Mouse (Mus musculus): ENCODE data around the gene Aldoc. TPM values are rescaled to one million over a fixed set of nuclear protein-coding genes. Genes with fewer than 3 reads are reported as not detected.

Gene Aldoc
- total and polyA plus RNA-seq, 2 experiments from 2014 or later = 693 to 822 TPM

DNA sequence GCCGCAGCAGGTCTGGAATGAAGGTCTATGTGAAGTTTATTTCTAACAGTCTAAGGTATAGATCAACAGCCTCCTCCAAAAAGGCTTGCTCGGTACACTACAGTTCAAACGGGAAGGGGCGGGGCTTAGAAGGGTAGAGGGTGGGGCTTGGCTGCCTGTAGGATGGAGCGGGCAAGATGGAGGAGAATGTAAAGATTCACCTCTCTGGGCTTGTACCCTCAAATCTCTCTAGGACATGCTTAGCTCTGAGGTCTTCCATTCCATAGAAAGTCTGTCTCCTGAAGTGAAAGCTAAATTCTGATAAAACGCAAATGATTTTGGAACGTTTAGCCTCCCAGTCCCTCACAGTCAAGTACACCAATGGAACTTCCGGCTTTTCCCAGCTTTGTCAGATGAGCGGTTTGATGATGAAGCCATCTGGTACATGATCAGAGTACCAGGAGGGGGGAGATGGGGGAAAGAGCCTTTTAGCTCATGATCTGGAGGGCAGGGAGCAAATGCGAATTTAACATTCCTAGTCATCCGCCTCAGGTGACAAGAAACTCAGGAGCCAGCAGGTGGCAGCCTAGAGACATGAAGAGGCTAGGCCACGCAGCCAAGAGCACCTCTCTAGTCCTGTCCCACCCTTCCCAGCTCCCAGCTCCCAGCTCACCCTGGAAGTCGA is 37.5 kb downstream of the Aldoc start:
- H3K9ac ChIP-seq (replicated peaks; ENCODE audit: low read length) = no peak overlapping the region
- peak overlapping the region; percentile 13; the same call in 1 of the 2 replicates for H3K4me3 ChIP-seq (ENCODE audit: low read length)
- no peaks in the 10 kb centered on the region for H3K36me3 ChIP-seq (ENCODE audit: insufficient read depth, low read length)
- peak; percentile 90 for DNase-seq (ENCODE audit: low spot score)
- no peaks in the 10 kb centered on the region for H3K27me3 ChIP-seq (ENCODE audit: insufficient read depth, low read length)
- ATAC-seq = peak; percentile 62
- no peaks in the 10 kb centered on the region for H3K4me1 ChIP-seq (ENCODE audit: insufficient read depth, low read length)
- no peaks in the 10 kb centered on the region for H3K9me3 ChIP-seq (ENCODE audit: low read length)
- peak overlapping the region; percentile 45 for H3K4me2 ChIP-seq (ENCODE audit: low read depth, low read length)
- H3K27ac ChIP-seq = no peak overlapping the region
- peak; percentile 81 for TF ChIP-seq CTCF (IDR thresholded peaks at IDR 0.05; ENCODE audit: low read depth)
- 11% methylated on average over 13 of the region's 13 CpGs for WGBS

- Histone ChIP-seq H3K27me3 (ENCODE audit: insufficient read depth, low read length) (no peaks in the 10 kb centered on the region), H3K9me3 (ENCODE audit: low read length) (no peaks in the 10 kb centered on the region), H3K36me3 (ENCODE audit: insufficient read depth, low read length) (no peaks in the 10 kb centered on the region), H3K4me3 (ENCODE audit: low read length) (no peak overlapping the region), H3K9ac (replicated peaks; ENCODE audit: low read length) (no peak overlapping the region), H3K4me1 (ENCODE audit: insufficient read depth, low read length) (no peaks in the 10 kb centered on the region), H3K27ac (no peak overlapping the region), H3K4me2 (ENCODE audit: low read depth, low read length) (no peak overlapping the region)
- 68% methylated on average over 2 of the region's 2 CpGs for WGBS
- no peak for TF ChIP-seq CTCF (IDR thresholded peaks at IDR 0.05; ENCODE audit: low read depth)
- DNase-seq (ENCODE audit: low spot score) (no peak), ATAC-seq (peak; percentile 41)
Measured at GRCm38 (mm10) chr11:78360789-78361131, 38.0 kb downstream of the Aldoc start.

GRCm38 (mm10) chr11:78363309-78364007 is 40.7 kb downstream of the Aldoc start:
- Histone ChIP-seq H3K9ac (replicated peaks; ENCODE audit: low read length) (no peak overlapping the region), H3K4me3 (ENCODE audit: low read length) (no peak overlapping the region), H3K4me2 (ENCODE audit: low read depth, low read length) (no peak overlapping the region), H3K9me3 (ENCODE audit: low read length) (no peaks in the 10 kb centered on the region), H3K27ac (no peak overlapping the region), H3K27me3 (ENCODE audit: insufficient read depth, low read length) (no peaks in the 10 kb centered on the region), H3K4me1 (ENCODE audit: insufficient read depth, low read length) (no peaks in the 10 kb centered on the region), H3K36me3 (ENCODE audit: insufficient read depth, low read length) (no peaks in the 10 kb centered on the region)
- TF ChIP-seq CTCF (IDR thresholded peaks at IDR 0.05; ENCODE audit: low read depth) = no peak
- ATAC-seq = no peak
- no peak for DNase-seq (ENCODE audit: low spot score)
- 84% methylated on average over 13 of the region's 13 CpGs for WGBS

DNA sequence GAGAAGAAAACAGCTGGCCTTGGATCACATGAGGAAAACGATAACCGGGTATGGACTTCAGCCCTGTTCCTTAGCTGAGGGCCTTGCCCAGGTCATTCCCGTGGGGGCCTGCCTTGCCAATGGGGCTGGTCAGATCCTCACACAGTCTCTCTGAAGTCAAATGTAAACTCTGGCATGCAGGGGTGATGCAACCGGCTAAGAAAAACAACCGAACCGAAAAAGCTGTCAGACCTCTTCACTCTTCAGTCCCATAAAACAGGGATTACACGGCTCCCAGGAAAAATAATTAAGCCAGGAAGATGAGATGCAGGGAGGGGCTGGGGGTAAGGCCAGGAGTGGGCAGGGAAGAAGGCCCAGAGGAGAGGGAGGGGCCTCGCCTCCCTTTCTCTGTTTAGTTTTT is 41.3 kb downstream of the Aldoc start:
- H3K27me3 ChIP-seq (ENCODE audit: insufficient read depth, low read length) = no peaks in the 10 kb centered on the region
- no peak overlapping the region for H3K27ac ChIP-seq
- TF ChIP-seq CTCF (IDR thresholded peaks at IDR 0.05; ENCODE audit: low read depth) = no peak
- no peaks in the 10 kb centered on the region for H3K4me1 ChIP-seq (ENCODE audit: insufficient read depth, low read length)
- 58% methylated on average over 8 of the region's 8 CpGs for WGBS
- no peaks in the 10 kb centered on the region for H3K36me3 ChIP-seq (ENCODE audit: insufficient read depth, low read length)
- H3K9me3 ChIP-seq (ENCODE audit: low read length) = no peaks in the 10 kb centered on the region
- H3K4me2 ChIP-seq (ENCODE audit: low read depth, low read length) = no peak overlapping the region
- no peak overlapping the region for H3K9ac ChIP-seq (replicated peaks; ENCODE audit: low read length)
- H3K4me3 ChIP-seq (ENCODE audit: low read length) = no peak overlapping the region
- ATAC-seq = no peak
- no peak for DNase-seq (ENCODE audit: low spot score)

DNA sequence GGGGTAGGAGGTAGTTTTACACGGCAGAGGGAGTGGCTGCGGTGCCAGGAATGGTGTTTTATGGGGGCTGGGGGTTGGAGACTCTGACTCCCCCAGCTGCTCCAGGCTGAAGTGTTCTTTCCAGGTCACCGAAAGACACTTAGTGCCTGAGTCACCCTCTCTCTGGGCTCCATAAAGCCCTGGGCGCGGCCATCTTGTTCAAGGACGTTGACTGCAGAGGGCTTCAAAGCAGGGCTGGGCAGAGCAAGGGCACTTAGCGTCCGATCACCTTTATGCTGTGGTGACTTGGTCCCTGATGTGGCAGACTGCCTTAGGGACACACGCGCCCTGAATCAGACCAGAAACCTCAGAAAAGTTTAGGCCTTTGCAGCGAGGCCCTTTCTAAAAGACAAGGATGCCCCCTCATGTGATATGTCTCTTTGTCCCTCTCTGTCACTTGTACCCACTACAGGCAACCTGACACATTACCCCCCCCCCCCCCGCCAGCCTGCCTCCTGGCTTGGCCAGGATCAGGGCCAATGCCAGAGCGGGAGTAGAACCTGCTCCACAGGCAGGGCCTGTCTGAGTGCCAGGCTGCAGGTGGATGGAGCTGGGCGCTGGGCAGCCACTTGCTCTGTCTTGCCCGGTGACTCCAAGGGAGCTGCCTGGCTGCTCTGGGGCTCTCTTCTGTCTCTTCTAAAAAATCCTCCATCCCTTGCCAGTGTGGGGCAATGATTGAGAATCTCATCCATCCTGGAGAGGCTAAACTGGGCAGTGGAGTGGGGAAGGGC is 44.9 kb downstream of the Aldoc start:
- no peaks in the 10 kb centered on the region for H3K9me3 ChIP-seq (ENCODE audit: low read length)
- 92% methylated on average over 15 of the region's 15 CpGs for WGBS
- no peak for DNase-seq (ENCODE audit: low spot score)
- H3K4me1 ChIP-seq (ENCODE audit: insufficient read depth, low read length) = no peaks in the 10 kb centered on the region
- no peak overlapping the region for H3K4me2 ChIP-seq (ENCODE audit: low read depth, low read length)
- no peaks in the 10 kb centered on the region for H3K27me3 ChIP-seq (ENCODE audit: insufficient read depth, low read length)
- H3K9ac ChIP-seq (replicated peaks; ENCODE audit: low read length) = no peak overlapping the region
- no peaks in the 10 kb centered on the region for H3K36me3 ChIP-seq (ENCODE audit: insufficient read depth, low read length)
- no peak overlapping the region for H3K27ac ChIP-seq
- no peak for TF ChIP-seq CTCF (IDR thresholded peaks at IDR 0.05; ENCODE audit: low read depth)
- no peak overlapping the region for H3K4me3 ChIP-seq (ENCODE audit: low read length)
- ATAC-seq = no peak

DNA sequence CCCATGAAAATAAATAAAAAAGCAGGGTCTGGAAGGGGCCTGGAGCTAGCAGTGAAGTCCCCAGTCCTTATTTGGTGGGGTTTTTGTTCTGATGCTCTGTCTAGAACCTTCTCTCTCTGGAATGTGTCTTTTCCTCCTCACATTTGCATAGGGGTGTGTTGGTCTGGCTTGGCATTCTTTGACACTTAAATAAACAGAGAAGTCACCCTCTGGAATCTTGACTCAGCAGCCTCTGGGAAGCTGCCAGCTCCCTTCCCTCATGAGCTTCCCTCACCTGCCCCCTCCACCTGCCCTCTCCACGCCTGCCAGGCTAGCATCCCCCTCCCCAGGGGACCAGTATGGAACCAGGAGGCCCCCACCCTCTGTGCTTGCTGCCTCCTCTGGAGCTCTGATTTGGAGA is 47.6 kb downstream of the Aldoc start:
- Histone ChIP-seq H3K9ac (replicated peaks; ENCODE audit: low read length) (no peak overlapping the region), H3K4me2 (ENCODE audit: low read depth, low read length) (no peak overlapping the region), H3K27ac (no peak overlapping the region), H3K27me3 (ENCODE audit: insufficient read depth, low read length) (no peaks in the 10 kb centered on the region), H3K4me1 (ENCODE audit: insufficient read depth, low read length) (no peaks in the 10 kb centered on the region), H3K9me3 (ENCODE audit: low read length) (no peaks in the 10 kb centered on the region), H3K4me3 (ENCODE audit: low read length) (no peak overlapping the region), H3K36me3 (ENCODE audit: insufficient read depth, low read length) (no peaks in the 10 kb centered on the region)
- no peak for ATAC-seq
- no peak for DNase-seq (ENCODE audit: low spot score)
- 53% methylated on average over 1 of the region's 1 CpGs for WGBS
- TF ChIP-seq CTCF (IDR thresholded peaks at IDR 0.05; ENCODE audit: low read depth) = no peak
